Mouse (Mus musculus) ovary, adult 18-20 months (tissue): ENCODE measurements around the gene Cep104.

Experiments
- DNase-seq: peaks from one replicate; pipeline ENCODE4 v3.0.0; 2022; ENCODE audit warnings: low spot score, mixed read lengths

The Cep104 gene

DNA sequence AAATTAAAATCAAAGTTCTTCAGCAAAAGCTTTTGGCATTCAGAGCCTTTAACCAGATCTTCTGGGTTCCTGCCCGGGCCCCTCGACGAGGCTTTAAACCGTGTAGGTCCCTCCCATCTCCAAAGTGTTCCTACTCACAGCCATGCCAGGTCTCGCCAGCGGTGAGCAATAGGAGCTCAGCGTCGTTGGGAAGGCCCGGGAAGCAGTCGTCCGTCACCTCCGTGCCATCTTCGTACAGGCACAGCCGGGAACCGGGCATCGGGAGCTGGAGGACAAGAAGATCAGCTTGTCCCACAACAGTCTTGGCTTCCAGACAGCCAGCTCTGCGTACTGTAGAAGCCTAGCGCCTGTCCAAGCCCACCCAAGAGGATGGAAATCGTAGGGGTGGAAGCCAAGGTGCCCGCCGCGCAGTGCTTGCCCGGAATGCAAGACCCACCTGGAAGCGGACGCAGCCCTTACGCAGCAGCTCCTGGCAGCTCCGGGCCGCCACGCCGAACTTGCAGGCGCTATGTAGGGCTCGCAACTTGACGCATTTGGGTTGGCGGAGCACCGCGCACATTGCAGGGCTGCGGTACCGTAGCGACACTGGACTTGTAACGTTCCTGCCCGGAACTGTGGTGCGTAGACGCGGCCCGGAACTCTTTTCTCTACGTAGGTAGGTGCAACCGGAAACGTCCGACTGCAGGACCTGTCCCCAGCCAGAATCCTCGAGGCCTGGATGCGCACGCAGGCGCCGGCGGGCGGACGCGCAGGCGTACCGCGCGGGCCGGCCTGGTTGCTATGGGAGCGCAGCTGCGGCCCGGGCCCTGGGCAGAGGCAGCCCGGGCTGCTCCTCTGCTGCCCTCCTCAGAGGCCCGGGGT, at the start of gene Cep104, which contains the start of gene Dffb:
Gene Cep104 (plus strand): TSS at position 764 of the 861 bp plus-strand sequence.
Gene Dffb (minus strand): TSS at position 696 of the 861 bp plus-strand sequence.
- peak; percentile 88 for DNase-seq

DNA sequence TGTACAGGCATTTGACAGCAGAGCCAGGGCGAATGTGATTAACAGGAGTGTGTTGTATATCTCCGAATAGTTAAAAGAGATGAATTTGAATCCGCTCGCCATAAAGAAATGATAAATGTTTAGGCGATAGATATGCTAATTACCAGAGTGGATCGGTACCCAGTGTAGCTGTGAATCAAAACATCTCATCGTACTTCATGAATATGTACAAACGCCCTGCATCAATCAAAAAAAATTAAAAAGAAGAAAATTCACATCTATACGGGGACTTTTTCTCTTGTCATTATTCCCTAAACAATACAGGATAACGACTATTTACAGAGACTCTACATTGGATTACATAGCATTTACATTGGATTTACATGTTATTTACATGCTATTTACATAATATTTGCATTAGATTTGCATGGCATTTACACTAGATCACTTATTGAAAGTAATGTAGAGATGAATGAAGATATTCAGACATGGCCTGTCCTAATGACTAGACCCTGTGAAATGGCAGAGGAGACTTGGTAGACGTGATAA, 46.2 kb upstream of the Cep104 start:
- DNase-seq: no peak

DNA sequence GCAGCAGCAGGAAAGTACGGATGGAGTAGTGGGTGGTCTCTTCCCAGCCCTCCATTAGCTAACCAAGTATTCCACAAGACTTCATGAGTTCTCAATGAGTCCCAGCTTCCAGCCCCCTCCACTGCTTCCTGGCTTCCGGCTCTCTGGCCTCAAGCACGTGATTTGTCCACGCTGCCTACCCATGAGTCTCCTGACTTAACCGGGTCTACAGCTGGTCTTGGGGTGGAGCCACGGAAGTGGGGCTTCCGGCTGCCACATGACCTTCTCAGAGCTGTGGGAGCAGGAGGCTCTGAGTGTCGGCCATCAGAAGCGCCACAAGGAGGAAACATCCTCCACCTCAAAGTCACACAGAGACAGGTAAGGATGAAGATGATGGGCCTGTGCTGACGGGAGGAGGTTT, 45.6 kb upstream of the Cep104 start:
- DNase-seq: no peak

DNA sequence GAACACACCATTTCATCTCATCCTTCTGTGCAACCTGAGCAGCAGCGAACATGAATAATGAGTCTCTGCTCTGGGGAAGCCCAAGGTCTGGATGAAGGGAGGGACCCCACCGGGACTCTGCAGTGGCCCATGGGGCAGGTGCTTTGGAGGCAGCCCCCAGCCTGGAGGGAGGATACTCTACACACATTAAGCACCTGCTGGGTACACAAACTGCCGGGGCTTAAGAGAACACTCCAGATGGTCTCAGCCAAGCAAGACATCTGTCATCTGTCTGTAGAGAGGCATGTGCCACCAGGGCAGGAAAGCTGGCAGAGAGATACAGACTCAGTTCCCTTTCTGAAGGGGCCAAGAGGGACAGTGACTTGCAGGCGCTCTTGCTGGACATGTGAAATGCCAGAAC, 45.1 kb upstream of the Cep104 start:
- no peak for DNase-seq

DNA sequence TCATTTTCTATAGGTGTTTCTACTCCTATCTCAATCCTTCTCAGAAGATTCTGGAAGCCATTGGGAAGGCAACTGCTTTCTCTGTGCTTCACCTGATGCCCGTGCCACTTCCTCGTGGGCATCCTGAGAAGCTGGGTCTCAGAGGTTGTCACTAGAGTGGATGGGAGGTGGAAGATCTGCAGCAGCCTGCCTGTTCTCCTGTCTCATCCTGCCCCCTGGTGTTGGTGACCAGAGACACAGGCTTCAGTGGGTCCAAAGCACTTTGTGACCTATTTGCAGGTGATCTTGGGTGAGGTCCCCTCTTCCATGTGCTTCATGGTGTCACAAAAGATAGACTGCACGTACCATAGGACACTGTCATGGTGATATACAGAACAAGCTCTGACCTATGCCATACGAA, 31.8 kb upstream of the Cep104 start:
- DNase-seq: no peak

DNA sequence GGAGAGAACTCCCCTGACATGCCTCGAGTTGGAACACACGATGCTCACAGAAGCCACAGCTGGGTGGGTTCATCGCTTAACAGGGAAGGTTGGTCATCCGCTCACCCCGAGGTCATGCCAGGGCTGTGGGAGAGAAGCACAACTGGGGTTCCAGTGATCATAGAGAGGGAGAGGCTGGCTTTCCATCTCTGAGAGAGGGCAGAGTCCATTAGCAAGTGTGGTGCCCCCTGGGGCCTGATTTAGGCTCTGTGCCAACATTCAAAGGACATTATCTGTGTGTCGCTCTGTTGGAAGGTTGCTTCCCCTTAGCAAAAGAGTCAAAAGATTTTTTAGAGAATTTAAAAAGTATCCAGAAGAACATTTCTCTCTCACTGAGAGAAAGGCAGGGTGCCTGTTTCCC, 30.7 kb upstream of the Cep104 start:
- no peak for DNase-seq

DNA sequence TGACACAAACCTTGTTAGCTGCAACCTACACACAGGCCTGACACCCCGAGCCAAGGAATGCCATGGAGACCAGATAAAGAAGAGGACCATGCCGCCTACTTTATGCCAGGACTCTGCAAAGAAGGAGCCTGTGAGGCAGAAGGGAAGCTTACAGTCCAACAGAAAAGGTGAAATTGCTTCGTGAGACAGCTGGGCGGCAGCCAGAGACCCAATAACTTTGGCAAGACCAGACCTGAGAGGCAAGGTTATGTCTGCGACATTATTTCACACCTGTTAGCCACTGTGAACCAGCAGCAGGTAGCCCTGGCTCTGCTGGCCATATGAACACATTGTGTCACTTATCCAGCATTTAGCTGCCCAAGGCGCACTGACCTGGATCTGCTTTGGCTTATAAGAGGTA, 29.3 kb upstream of the Cep104 start:
- no peak for DNase-seq

DNA sequence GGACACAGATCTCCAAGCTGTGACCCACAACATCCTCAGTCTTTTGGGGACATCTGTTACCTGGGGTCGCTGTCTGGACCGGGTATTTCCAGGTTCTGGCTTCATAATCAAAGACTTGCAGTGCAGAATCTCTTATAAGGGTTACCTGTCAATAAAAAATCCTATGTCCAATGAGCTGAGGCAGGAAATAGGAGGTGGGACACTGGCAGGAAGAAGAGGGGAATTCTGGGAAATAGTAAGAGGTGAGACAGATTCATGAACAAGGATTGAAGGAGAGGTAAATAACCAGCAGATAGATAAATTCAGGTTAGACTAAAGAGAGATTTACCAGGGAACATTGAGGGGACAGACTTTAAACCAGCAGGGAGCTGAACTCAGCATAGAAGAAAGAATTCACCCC, 24.6 kb upstream of the Cep104 start:
- DNase-seq: no peak

DNA sequence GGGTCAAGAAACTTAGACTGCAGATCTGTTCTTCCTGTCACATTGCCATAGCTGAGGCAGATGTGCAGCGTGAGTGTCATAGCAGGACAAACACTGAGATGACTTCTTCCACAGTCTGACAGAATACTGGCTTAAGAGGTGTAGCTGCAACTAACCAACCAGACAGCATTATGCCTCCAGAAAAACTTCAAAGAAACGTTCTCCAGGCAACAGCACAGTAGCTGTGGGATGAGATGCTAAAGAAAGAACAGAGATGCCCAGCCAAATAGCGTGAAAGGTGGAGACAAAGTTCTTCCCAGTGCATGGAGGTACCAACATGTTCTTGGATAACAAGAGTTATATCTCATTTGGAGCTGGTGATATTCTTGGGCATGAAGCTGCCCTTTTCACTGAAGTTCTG, 23.8 kb upstream of the Cep104 start:
- no peak for DNase-seq

DNA sequence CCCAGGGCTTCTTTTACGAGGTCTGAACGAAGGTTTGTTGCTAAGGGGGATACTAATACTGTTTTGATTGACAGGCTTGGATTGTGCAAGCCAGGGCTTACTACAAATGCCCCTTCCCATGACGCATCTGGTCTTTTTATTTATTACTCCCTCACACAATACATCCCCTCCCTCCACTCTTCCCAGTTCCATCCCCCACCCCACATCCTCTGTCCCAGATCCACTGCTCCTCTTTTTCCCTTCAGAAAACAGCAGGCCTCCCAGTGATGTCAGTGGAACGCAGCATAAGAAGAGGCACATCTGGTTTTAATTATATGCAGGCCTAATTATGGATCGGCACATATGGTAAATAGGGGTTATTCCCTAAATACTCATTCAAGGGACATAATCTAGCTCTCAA, 23.3 kb upstream of the Cep104 start:
- DNase-seq: no peak

DNA sequence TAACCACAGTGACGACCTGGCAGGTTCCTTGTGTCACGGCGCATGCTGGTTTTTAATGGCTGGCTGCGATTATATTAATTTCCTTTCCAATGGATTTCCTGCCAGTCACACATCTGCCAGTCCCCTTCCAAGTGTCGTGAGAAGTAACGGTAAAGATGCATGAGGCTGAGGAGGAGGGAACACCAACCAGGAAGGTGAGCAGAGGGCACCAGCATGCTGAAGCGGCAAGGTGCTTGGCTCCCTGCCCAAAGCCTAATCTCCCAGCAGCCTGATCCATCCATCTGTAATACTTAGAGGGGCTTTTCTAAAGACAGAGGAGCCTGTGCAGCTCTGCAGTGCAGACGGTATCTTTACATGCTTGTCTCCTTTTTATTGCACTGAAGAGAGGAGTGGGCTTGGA, 19.3 kb upstream of the Cep104 start:
- DNase-seq: no peak

DNA sequence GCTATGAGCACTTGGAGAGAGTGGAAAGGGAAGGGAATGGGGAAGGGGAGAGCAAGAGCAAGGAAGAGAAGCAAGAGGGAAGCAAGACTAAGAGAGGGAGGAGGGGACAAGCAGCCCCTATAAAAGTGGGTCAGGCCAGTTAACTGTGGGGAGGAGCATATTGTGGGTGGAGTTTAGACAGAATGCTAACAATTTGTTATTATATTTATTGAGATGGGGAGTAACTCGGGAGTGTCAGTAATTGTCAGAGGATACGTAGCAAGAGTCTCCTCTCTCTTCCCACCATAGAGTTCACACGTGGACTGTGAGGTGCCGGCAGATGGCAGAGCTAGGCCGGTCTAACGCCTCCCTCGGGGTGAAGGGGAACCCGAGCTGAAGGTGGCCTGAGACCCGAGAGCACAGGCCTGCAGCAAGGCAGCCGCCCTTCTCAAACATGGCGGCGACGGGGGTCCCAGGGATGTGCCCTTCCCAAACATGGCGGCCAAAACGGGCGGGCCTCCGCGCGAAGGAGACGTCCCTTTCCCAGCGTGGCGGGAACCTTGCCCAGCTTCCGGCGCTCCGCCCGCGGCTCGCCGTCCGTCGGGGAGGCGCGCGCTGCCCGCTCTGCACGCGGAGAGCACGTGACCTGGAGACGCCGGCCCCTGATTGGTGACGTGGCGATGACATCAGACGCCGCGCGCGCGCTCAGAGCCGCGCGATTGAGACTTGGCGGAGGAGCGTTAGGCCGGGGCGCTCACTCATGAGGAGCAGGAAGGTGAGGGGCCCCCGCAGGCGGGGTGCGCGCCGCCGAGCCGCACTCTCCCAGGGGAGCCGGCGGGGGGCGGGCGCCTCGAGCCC, 18.2 kb upstream of the Cep104 start, which contains the start of gene A430005L14Rik:
Gene A430005L14Rik (plus strand): TSS at position 669 of the 837 bp plus-strand sequence.
- peak; percentile 96 for DNase-seq

DNA sequence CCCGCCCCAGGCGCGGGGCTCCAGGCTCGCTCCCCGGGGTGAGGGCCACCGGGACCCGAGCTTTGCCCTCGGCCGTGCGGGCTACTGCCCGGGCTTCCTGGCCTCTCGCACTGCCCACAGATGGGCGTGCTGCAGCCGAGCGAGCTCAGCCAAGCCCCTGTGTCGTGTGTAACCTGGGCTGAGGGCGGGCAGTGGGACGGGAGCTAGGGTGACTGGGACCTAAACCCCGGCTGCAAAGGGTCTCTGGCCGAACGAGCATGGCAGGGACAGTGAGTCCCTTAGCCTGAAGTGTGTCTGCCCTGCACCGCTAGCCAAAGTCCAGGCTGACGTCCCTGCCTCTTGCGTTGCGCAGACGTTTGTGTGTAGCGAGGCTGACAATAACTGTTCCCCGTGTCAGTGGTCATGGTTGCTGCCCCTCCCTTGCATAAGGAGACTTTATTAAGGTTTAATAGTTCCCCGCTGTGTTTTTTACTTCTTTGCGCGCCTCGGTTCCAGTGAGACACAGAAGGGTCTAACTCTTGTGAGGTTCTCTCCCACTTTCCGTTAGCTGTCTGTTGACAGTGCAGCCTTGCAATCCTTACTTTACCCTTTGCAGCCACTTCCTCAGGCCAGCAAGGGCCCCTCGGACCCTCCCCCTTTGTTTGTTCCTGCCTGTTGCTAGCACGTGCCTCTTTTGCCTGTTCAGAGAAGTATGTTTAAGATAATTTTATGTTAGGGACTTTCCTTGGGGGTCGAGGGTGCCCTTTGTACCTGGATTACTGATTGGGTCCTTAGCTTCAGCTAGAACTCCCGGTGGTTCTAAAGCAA, 17.3 kb upstream of the Cep104 start:
- no peak for DNase-seq

DNA sequence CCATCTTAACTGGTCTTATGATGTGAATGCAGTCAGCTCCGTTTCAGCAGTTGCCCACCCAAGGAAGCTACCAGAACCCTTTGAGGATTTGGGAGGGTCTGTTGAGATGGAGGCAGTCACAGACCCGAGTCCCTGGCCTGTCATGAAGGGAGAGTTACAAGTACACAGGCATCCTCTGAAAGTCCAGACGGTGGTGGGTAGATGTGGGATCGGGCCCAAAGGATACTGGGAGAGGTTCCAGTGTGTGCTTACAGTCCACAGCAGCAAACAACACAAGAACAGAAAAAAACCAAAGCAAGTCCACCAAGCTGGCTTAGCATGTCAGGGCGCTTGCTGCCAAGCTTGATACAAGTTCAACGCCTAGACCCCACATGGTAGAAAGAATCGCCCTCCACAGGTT, 12.4 kb upstream of the Cep104 start:
- no peak for DNase-seq

DNA sequence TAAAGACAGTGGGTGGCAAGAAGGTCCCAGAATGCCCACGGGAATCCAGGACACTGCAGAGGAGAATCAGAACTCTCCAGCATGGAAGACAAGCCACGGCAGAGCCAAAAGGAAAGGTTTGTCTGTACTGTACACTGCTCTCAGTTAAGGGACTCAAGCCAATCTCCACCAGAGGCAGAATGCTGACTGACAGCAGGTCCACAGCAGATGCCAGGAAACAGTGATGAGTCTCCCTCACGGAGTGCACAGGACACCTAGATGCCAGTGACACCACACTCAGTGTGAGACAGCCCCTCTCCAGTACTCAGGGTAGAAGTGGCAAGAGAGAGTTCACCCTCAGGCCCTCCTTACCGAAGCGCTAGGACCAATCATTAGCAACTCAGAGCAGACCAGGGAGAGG, 8.3 kb upstream of the Cep104 start:
- DNase-seq: no peak

DNA sequence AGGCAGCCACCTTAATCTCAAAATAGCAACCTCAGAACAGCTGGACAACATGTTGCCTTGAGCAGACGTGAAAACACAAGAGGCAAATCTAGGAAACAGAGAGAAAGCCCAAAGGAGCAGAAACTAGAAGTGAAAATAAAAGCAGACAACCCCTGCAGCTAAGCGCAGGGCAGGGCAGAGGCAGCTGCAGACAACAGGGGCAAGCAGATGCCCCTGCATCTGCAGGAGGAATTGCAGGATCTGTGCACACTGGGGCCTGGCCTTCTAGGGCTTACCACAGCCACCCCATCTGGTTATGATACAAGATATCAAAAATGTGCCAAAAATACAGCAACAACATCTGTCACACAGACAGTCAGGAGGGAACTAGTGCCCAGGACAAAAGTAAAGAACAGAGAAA, 7.4 kb upstream of the Cep104 start:
- no peak for DNase-seq

DNA sequence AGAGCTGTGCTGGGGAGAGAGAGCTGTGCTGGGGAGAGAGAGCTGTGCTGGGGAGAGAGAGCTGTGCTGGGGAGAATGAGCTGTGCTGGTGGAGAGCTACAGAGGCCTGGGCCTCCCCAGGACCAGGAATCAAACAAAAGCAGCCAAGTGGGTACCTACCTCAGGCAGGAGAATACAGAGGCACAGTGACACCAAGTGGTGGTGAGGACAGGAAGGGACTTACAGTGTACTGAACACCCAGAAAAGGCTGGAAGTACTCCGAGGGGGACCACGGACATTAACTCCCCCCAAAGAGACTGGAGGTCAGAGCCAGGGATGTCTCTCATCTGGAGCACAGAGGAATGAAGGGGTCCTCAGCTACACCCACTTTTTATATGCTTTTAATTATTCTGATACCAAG, 6.9 kb upstream of the Cep104 start:
- no peak for DNase-seq

DNA sequence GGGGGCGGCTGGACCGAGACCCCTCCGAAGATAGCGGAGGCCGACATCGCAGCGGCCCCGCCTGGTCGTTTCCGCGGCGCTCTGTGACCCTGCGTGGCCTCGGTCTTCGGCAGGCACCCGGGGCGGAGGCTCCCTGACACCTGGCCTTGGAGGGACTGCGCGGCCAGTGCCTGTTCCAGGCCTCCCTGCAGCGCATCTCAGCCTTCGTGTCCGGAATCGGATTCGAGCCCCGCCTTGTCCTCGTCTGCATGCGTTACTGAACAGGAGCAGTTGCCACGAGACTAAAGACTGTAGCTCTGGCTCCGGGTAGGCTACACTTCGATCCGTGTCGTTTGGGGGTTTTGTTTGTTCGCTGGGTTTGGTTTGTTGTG, 283 bp downstream of the Cep104 start:
- no peak for DNase-seq

DNA sequence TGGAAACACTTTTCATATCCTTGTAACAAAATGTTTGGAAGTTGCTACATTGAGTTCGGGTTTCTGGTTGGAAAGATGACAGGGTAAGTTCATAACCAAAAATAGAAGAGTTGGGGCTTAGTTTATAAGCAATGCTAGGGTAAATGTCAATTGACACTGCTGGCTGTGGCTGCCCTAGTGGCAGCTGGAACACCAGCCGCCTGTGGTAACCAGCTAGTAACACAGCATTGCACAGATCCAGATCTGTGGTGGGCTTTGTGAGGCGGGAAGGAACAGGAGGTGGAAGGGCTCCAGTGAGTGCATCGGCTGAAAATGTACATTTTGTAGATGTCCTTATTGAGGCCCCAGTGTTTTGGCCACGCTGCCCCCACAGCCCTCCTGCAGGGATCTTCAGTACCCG, 774 bp downstream of the Cep104 start:
- DNase-seq: no peak

DNA sequence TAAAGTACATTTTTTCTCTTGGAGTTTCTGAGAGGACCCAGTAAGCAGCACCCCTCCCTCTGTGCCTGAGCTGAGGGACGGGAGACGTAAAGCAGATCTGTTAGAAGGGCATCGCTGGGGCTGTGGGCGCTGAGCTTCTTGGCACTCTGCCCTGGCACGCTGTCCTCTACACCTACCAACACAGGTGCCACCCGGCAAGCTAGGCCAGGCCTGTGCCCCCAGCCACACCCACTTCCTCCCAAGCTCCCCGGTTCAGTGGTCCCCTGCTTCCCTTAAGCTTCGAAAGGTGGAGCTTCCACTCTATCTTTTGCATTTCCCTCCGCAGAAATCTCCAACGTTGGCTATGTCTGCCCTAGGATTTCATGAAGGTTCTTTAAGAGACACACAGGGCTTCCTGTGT, 4.2 kb downstream of the Cep104 start:
- DNase-seq: no peak

DNA sequence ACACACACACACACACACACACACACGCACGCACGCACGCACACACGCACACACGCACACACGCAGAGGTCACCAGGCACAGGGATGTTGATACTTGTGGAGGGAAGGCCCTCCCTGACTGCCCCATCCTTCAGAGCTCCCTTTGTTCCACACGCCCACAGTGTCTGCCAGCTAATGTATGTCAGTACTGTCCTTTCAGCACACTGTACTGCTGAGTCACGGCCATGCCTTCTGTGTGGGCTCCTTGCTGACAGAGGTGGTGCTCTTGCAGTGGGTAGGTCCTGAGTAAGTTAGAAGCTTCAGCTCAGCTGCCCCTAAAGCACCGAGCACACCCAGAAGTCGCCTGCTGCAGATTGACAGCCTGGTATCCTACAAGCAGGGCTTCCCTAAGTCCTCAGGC, 5.5 kb downstream of the Cep104 start:
- DNase-seq: no peak

DNA sequence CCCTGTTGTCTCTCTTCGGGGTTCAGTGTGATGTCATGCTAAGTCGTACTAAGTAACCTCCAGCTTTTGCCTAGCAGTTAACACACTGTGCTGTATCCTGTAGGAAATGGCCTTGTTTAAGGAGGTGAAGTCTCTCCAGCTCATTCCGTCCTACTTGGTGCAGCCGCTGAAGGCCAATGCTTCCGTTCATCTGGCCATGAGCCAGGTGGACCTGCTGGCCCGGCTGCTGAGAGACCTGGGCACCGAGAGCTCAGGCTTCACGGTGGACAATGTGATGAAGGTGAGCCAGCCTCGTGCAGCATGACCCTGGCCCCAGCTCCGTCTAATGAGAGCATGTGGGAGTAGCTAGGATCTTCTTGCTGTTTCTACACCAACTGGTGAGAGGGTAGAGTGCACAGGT, 17.7 kb downstream of the Cep104 start:
- DNase-seq: no peak
